Mouse (Mus musculus) spleen, adult 2 months (tissue): ENCODE results near the gene Galnt2.

Source experiments
- CTCF ChIP-seq: fragments of 200-500 bp; IDR thresholded peaks from 2 replicates; pipeline ENCODE4 v1.5.1; 2011; ENCODE audit warnings: mild to moderate bottlenecking, inconsistent platforms; ENCODE audit not compliant: insufficient read depth, insufficient read length, insufficient replicate concordance; ENCODE audit errors: extremely low read depth
- POLR2A ChIP-seq: fragments of 200-500 bp; IDR thresholded peaks from 2 replicates; pipeline ENCODE4 v1.6.1; 2011; ENCODE audit warnings: low read depth, low read length, inconsistent platforms

DNA sequence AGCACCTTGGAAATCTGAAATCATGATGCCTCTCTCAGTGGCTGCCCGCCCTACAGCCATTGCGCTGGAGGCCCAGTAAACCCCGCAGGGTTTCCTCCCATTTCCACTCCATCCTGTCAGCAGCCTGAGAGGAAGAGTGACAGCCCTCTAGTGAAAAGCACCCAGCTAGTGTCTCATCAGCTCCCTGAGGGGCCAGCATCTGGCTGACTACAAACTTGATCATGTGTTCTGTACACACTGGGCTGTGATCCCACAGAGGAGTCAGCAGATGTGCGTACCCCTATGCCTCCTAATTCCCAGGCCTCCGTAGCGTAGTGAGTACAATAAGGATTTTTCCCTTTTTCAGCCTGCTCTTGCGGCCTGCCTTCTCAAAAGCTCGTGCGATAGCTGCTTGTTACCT is 25.6 kb downstream of the Galnt2 start:
- TF ChIP-seq CTCF = no peak
- no peak for TF ChIP-seq POLR2A
